Mouse (Mus musculus) cerebellum, adult 11-12 months (tissue): ENCODE measurements around the gene Usf3.

Experiments
- DNase-seq: peaks from one replicate; pipeline ENCODE4 v3.0.0; 2022

Usf3 gene

GRCm38 (mm10) chr16:44173155-44173941 is at the start of gene Usf3:
Usf3 (plus strand) TSS chr16:44173246.
- peak; percentile 78 for DNase-seq

GRCm38 (mm10) chr16:44123786-44124185 is 49.3 kb upstream of the Usf3 start:
- DNase-seq = peak; percentile 69

GRCm38 (mm10) chr16:44124713-44125112 is 48.3 kb upstream of the Usf3 start:
- DNase-seq = no peak

- DNase-seq = no peak
These were observed 47.6 kb upstream of the Usf3 start for GRCm38 (mm10) chr16:44125436-44125835.

GRCm38 (mm10) chr16:44126437-44126836 is 46.6 kb upstream of the Usf3 start:
- DNase-seq = no peak

GRCm38 (mm10) chr16:44132300-44132699 is 40.7 kb upstream of the Usf3 start:
- DNase-seq = no peak

- no peak for DNase-seq
These were observed 39.9 kb upstream of the Usf3 start for GRCm38 (mm10) chr16:44133187-44133586.

- DNase-seq = no peak
These were observed 36.5 kb upstream of the Usf3 start for GRCm38 (mm10) chr16:44136511-44137021.

- DNase-seq = no peak
These were observed 34.6 kb upstream of the Usf3 start for GRCm38 (mm10) chr16:44138377-44138978.

GRCm38 (mm10) chr16:44138979-44139535 is 34.0 kb upstream of the Usf3 start:
- peak; percentile 93 for DNase-seq

- DNase-seq = peak; percentile 91
These were observed 33.4 kb upstream of the Usf3 start, which contains the start of the genes Atp6v1a and Naa50 for GRCm38 (mm10) chr16:44139536-44140185. Atp6v1a (minus strand) TSS chr16:44139705. Naa50 (plus strand) TSS chr16:44139830.

GRCm38 (mm10) chr16:44140186-44140787 is 32.8 kb upstream of the Usf3 start:
- peak; percentile 86 for DNase-seq

GRCm38 (mm10) chr16:44141483-44141882 is 31.6 kb upstream of the Usf3 start:
- no peak for DNase-seq

- DNase-seq = no peak
These were observed 23.9 kb upstream of the Usf3 start for GRCm38 (mm10) chr16:44149002-44149767.

GRCm38 (mm10) chr16:44154497-44155057 is 18.5 kb upstream of the Usf3 start:
- DNase-seq = no peak

GRCm38 (mm10) chr16:44159325-44159724 is 13.7 kb upstream of the Usf3 start:
- DNase-seq = no peak

GRCm38 (mm10) chr16:44163831-44164230 is 9.2 kb upstream of the Usf3 start:
- DNase-seq = no peak

- DNase-seq = no peak
These were observed 7.9 kb upstream of the Usf3 start for GRCm38 (mm10) chr16:44165182-44165581.

- no peak for DNase-seq
These were observed 4.1 kb upstream of the Usf3 start for GRCm38 (mm10) chr16:44168990-44169389.

GRCm38 (mm10) chr16:44172297-44173154 is 520 bp upstream of the Usf3 start:
- DNase-seq = peak; percentile 99
